Mouse (Mus musculus): ENCODE results near the gene Numa1.
"Not testable (repeated sequence)": the region's sequence is repeated elsewhere in the genome, so short reads cannot be mapped to it uniquely, and the experiment has no call there.

The Numa1 gene

GRCm38 (mm10) chr7:102048524-102048923 is 114.6 kb downstream of the Numa1 start:
- DNase-seq (ENCODE audit: low spot score in 2 of 2), result not testable (repeated sequence)

GRCm38 (mm10) chr7:102061353-102061752 is 127.4 kb downstream of the Numa1 start:
- DNase-seq (ENCODE audit: low spot score in 2 of 2), result no peak

GRCm38 (mm10) chr7:102062203-102062602 is 128.3 kb downstream of the Numa1 start:
- no peak for DNase-seq (ENCODE audit: low spot score in 2 of 2)

- no peak for DNase-seq (ENCODE audit: low spot score in 2 of 2)
Measured at GRCm38 (mm10) chr7:102063891-102064290, 130.0 kb downstream of the Numa1 start.

Measured in urinary bladder, adult 18-20 months (tissue).